Mouse (Mus musculus): ENCODE measurements around the gene Hus1.

DNA sequence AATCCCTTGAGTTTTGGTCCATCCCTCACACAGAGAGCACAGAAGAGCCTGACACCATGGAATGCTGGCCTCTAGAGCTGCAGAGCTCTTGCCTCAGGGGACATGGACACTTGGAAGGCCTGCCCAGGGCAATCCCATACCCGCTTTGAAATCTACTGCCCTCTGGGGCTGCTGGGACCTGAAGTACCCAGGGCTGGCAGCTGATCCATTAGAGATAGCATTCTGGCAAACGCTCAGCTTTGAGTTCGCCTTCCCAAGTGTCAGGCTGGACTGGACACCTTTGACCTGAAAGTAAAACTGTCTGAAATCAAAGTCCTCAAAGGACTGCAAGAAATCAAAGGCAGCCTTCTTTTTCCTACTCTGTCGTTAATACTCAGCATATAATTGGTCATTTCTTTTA lies 52.9 kb downstream of the Hus1 start:
- TF ChIP-seq POLR2A (IDR thresholded peaks at IDR 0.05; ENCODE audit: borderline replicate concordance, control insufficient read depth, low read depth, low read length) (no peak), CTCF (IDR thresholded peaks at IDR 0.05; ENCODE audit: control insufficient read depth, insufficient read depth, low read length) (no peak)
